Mouse (Mus musculus): ENCODE data around the gene Osgepl1.
A peak's percentile ranks its signal among the peaks of the same experiment; 100 is the strongest.

- peak; percentile 38; the same call in 1 of the 2 replicates for TF ChIP-seq CTCF (IDR thresholded peaks at IDR 0.05; ENCODE audit: borderline replicate concordance, control insufficient read depth, extremely low read depth, insufficient read depth, low read length, poor library complexity)
- peak; percentile 79; the same call in 1 of the 2 replicates for TF ChIP-seq POLR2A (IDR thresholded peaks at IDR 0.05; ENCODE audit: control insufficient read depth, extremely low read depth, insufficient read depth, low read length, poor library complexity)
Observed at GRCm38 (mm10) chr1:53352327-53353261, 39.2 kb downstream of the Osgepl1 start, which contains the start of the genes Asdurf, Gm28551 and Asnsd1.

Measured in thymus, adult 2 months (tissue).